Mouse (Mus musculus) heart, embryonic 11.5 days (tissue): ENCODE measurements around the gene Msrb2. TPM values are rescaled to one million over a fixed set of nuclear protein-coding genes. Genes with fewer than 3 reads are reported as not detected.
A peak's percentile ranks its signal among the peaks of the same experiment; 100 is the strongest.

Experiments used
- ATAC-seq: fragments of 200-750 bp; cut with Nextera tagmentation; replicated peaks from 2 replicates; pipeline ENCODE4 v1.8.0; 2017; ENCODE audit warnings: moderate library complexity; ENCODE audit not compliant: insufficient number of reproducible peaks, low FRiP score, low TSS enrichment
- H3K27ac ChIP-seq: fragments of 300-500 bp; sonication (generic); 2 replicates; pipeline ENCODE4 v1.5.1; 2014; ENCODE audit warnings: mild to moderate bottlenecking, low read depth, low read length
- H3K27me3 ChIP-seq: fragments of 300-500 bp; sonication (generic); 2 replicates; pipeline ENCODE4 v1.6.1; 2014; ENCODE audit warnings: mild to moderate bottlenecking, low read length, mixed read lengths; ENCODE audit not compliant: control insufficient read depth, insufficient read depth
- H3K36me3 ChIP-seq: fragments of 300-500 bp; sonication (generic); 2 replicates; pipeline ENCODE4 v1.6.1; 2014; ENCODE audit warnings: mild to moderate bottlenecking, low read length, moderate library complexity, mixed read lengths; ENCODE audit not compliant: control insufficient read depth, insufficient read depth
- H3K4me1 ChIP-seq: fragments of 300-500 bp; sonication (generic); 2 replicates; pipeline ENCODE4 v1.6.1; 2014; ENCODE audit warnings: low read length; ENCODE audit not compliant: control insufficient read depth, insufficient read depth
- H3K4me2 ChIP-seq: fragments of 300-500 bp; sonication (generic); 2 replicates; pipeline ENCODE4 v1.6.1; 2014; ENCODE audit warnings: mild to moderate bottlenecking, moderate library complexity
- H3K4me3 ChIP-seq: fragments of 300-500 bp; sonication (generic); 2 replicates; pipeline ENCODE4 v1.5.1; 2014; ENCODE audit warnings: low read depth, low read length
- H3K9ac ChIP-seq: fragments of 300-500 bp; sonication (generic); 2 replicates; pipeline ENCODE4 v1.6.1; 2014; ENCODE audit warnings: mild to moderate bottlenecking, low read depth, low read length, moderate library complexity
- H3K9me3 ChIP-seq: fragments of 300-500 bp; sonication (generic); replicated peaks from 2 replicates; pipeline ENCODE4 v1.6.1; 2016; ENCODE audit warnings: low read length; ENCODE audit not compliant: control insufficient read depth
- WGBS: fragments of 180-500 bp; shearing (Covaris S2); extraction: QIAGEN DNeasy Blood & Tissue Kit; methylation state at CpG from one replicate; pipeline ENCODE4 v1.1.7; 2014; ENCODE audit not compliant: insufficient replicate concordance; 5-methylcytosine and 5-hydroxymethylcytosine counted together
- polyA plus RNA-seq: library from polyadenylated mRNA; unstranded; fragments of >200 nt; fragmentation: Nextera tagmentation; extraction: Ambion mirVana; gene quantifications from 2 replicates; pipeline ENCODE4 v1.2.1, GENCODE M21; 2014

Gene Msrb2
- polyA plus RNA-seq, 1 experiment from 2014 or later = 27.1 TPM

- peak overlapping the region; percentile 44; the same call in 1 of the 2 replicates for H3K4me2 ChIP-seq
- H3K36me3 ChIP-seq = no peaks in the 10 kb centered on the region
- peaks cover 5% of the 10 kb centered on the region; the same call in 1 of the 2 replicates for H3K4me1 ChIP-seq
- H3K4me3 ChIP-seq = no peak overlapping the region
- H3K9me3 ChIP-seq = no peaks in the 10 kb centered on the region
- H3K9ac ChIP-seq = no peak overlapping the region
- H3K27me3 ChIP-seq = peaks cover 84% of the 10 kb centered on the region
- H3K27ac ChIP-seq = no peak overlapping the region
- ATAC-seq = no peak
- WGBS = 6% methylated on average over 31 of the region's 31 CpGs
Measured at GRCm38 (mm10) chr2:19429691-19430690, 58.8 kb downstream of the Msrb2 start.

GRCm38 (mm10) chr2:19430746-19431145 lies 59.5 kb downstream of the Msrb2 start:
- H3K4me2 ChIP-seq = peak overlapping the region; percentile 44
- no peaks in the 10 kb centered on the region for H3K36me3 ChIP-seq
- no peak overlapping the region for H3K27ac ChIP-seq
- WGBS = under 1% methylated on average over 33 of the region's 33 CpGs
- peak overlapping the region; percentile 32 for H3K4me3 ChIP-seq
- no peak for ATAC-seq
- no peaks in the 10 kb centered on the region for H3K9me3 ChIP-seq
- H3K27me3 ChIP-seq = peaks cover 87% of the 10 kb centered on the region
- H3K4me1 ChIP-seq = peaks cover 5% of the 10 kb centered on the region; the same call in 1 of the 2 replicates
- H3K9ac ChIP-seq = no peak overlapping the region

GRCm38 (mm10) chr2:19431186-19431585 lies 59.9 kb downstream of the Msrb2 start:
- Histone ChIP-seq H3K36me3 (no peaks in the 10 kb centered on the region), H3K4me1 (peaks cover 5% of the 10 kb centered on the region; the same call in 1 of the 2 replicates), H3K27ac (no peak overlapping the region), H3K9ac (no peak overlapping the region), H3K4me3 (peak overlapping the region; percentile 32), H3K4me2 (peak overlapping the region; percentile 44), H3K27me3 (peaks cover 89% of the 10 kb centered on the region), H3K9me3 (no peaks in the 10 kb centered on the region)
- WGBS = under 1% methylated on average over 18 of the region's 18 CpGs
- no peak for ATAC-seq

GRCm38 (mm10) chr2:19431614-19432323 lies 60.5 kb downstream of the Msrb2 start:
- Histone ChIP-seq H3K27ac (no peak overlapping the region), H3K9me3 (no peaks in the 10 kb centered on the region), H3K27me3 (peaks cover 84% of the 10 kb centered on the region), H3K36me3 (no peaks in the 10 kb centered on the region), H3K9ac (no peak overlapping the region), H3K4me1 (peaks cover 5% of the 10 kb centered on the region; the same call in 1 of the 2 replicates), H3K4me3 (peak overlapping the region; percentile 6), H3K4me2 (peak overlapping the region; percentile 35)
- 4% methylated on average over 41 of the region's 41 CpGs for WGBS
- ATAC-seq = 0 out of 2 replicates have a peak, but pooled peaks have one; percentile 4

GRCm38 (mm10) chr2:19444346-19444745 lies 73.1 kb downstream of the Msrb2 start:
- peaks cover 83% of the 10 kb centered on the region for H3K27me3 ChIP-seq
- H3K36me3 ChIP-seq = no peaks in the 10 kb centered on the region
- ATAC-seq = no peak
- H3K4me1 ChIP-seq = peaks cover 3% of the 10 kb centered on the region; the same call in 1 of the 2 replicates
- no peak overlapping the region for H3K4me2 ChIP-seq
- H3K4me3 ChIP-seq = no peak overlapping the region
- H3K9me3 ChIP-seq = no peaks in the 10 kb centered on the region
- 5% methylated on average over 9 of the region's 9 CpGs for WGBS
- no peak overlapping the region for H3K9ac ChIP-seq
- H3K27ac ChIP-seq = no peak overlapping the region

Other genes with a start within 250 kb of the Msrb2 start
- gene Armc3, start 172.1 kb upstream of the Msrb2 start, polyA plus RNA-seq = 0.13 and 0.28 TPM in 2 replicates
- not detected in 2 replicates for gene Ptf1a, start 74.2 kb downstream of the Msrb2 start, polyA plus RNA-seq
- not detected in 2 replicates for gene 4921504E06Rik, start 182.5 kb downstream of the Msrb2 start, polyA plus RNA-seq